Mouse (Mus musculus) adrenal gland, postnatal 25 days (tissue): ENCODE measurements at regions not wholly inside any gene's neighbourhood (a gene's known extent, or its start where the extent isn't known, plus 50 kb on each side); places are given as distances from the start of the nearest gene placed in this dataset.

Experiments used
- DNase-seq: peaks from one replicate; pipeline ENCODE4 v3.0.0; 2021; ENCODE audit warnings: mixed read lengths

GRCm38 (mm10) chr2:144172100-144172770 lies 98.2 kb upstream of the Mgme1 start:
- peak; percentile 47 for DNase-seq

- no peak for DNase-seq
Measured at GRCm38 (mm10) chr2:144173358-144174106, 96.9 kb upstream of the Mgme1 start.

GRCm38 (mm10) chr2:144174366-144175035 lies 96.0 kb upstream of the Mgme1 start:
- DNase-seq, result no peak

GRCm38 (mm10) chr2:144176508-144177170 lies 93.8 kb upstream of the Mgme1 start:
- DNase-seq, result no peak

- peak; percentile 29 for DNase-seq
Measured at GRCm38 (mm10) chr2:144177268-144177667, 93.2 kb upstream of the Mgme1 start.

GRCm38 (mm10) chr2:144177920-144178319 lies 92.5 kb upstream of the Mgme1 start:
- DNase-seq, result no peak

- no peak for DNase-seq
Measured at GRCm38 (mm10) chr2:144182108-144182507, 88.4 kb upstream of the Mgme1 start.

GRCm38 (mm10) chr2:144182542-144182941 lies 87.9 kb upstream of the Mgme1 start:
- no peak for DNase-seq

- peak; percentile 67 for DNase-seq
Measured at GRCm38 (mm10) chr2:144183371-144183944, 87.0 kb upstream of the Mgme1 start.

- DNase-seq, result no peak
Measured at GRCm38 (mm10) chr2:144185175-144185574, 85.3 kb upstream of the Mgme1 start.

- no peak for DNase-seq
Measured at GRCm38 (mm10) chr2:144186426-144186825, 84.0 kb upstream of the Mgme1 start.

GRCm38 (mm10) chr2:144188076-144188475 lies 82.4 kb upstream of the Mgme1 start:
- DNase-seq, result no peak

GRCm38 (mm10) chr2:144188485-144188884 lies 82.0 kb upstream of the Mgme1 start:
- DNase-seq, result no peak

GRCm38 (mm10) chr2:144189756-144190155 lies 80.7 kb upstream of the Mgme1 start:
- DNase-seq, result no peak

GRCm38 (mm10) chr2:144191018-144191417 lies 79.4 kb upstream of the Mgme1 start:
- no peak for DNase-seq

- DNase-seq, result no peak
Measured at GRCm38 (mm10) chr2:144191707-144192106, 78.8 kb upstream of the Mgme1 start.

GRCm38 (mm10) chr2:144192428-144192827 lies 78.0 kb upstream of the Mgme1 start:
- no peak for DNase-seq

- DNase-seq, result no peak
Measured at GRCm38 (mm10) chr2:144195851-144196250, 74.6 kb upstream of the Mgme1 start.

- DNase-seq, result no peak
Measured at GRCm38 (mm10) chr2:144197139-144197538, 73.3 kb upstream of the Mgme1 start.

GRCm38 (mm10) chr2:144198326-144199051 lies 72.0 kb upstream of the Mgme1 start:
- DNase-seq, result peak; percentile 39
